Mouse (Mus musculus): Measurements from ENCODE around the gene Apba1. TPM values are rescaled to one million over a fixed set of nuclear protein-coding genes. Genes with fewer than 3 reads are reported as not detected.

Apba1 gene
- total and polyA plus RNA-seq, 2 experiments: 0.16 to 0.18 TPM

- WGBS: 84% methylated on average over 9 of the region's 9 CpGs
- H3K36me3 ChIP-seq (ENCODE audit: control insufficient read depth, insufficient read depth, low read length): no peaks in the 10 kb centered on the region
Measured at GRCm38 (mm10) chr19:23924791-23925190, 166.1 kb downstream of the Apba1 start.

GRCm38 (mm10) chr19:23925541-23925940 is 166.9 kb downstream of the Apba1 start:
- Histone ChIP-seq H3K9ac (ENCODE audit: low read depth, low read length) (no peak overlapping the region), H3K4me3 (ENCODE audit: insufficient read depth, low read depth, low read length) (no peak overlapping the region), H3K27me3 (ENCODE audit: control insufficient read depth, insufficient read depth, low read length) (no peaks in the 10 kb centered on the region; the same call in 1 of the 2 replicates), H3K4me1 (ENCODE audit: control insufficient read depth, insufficient read depth, low read length) (no peaks in the 10 kb centered on the region), H3K27ac (replicated peaks; ENCODE audit: insufficient read depth, low read depth, low read length) (no peak overlapping the region), H3K36me3 (ENCODE audit: control insufficient read depth, insufficient read depth, low read length) (no peaks in the 10 kb centered on the region), H3K79me2 (ENCODE audit: control insufficient read depth, insufficient read depth, low read length) (no peaks in the 10 kb centered on the region)
- TF ChIP-seq POLR2A (IDR thresholded peaks at IDR 0.05; ENCODE audit: extremely low read depth, insufficient read depth, low read length) (no peak), CTCF (IDR thresholded peaks at IDR 0.05; ENCODE audit: low read depth, low read length) (no peak)
- DNase-seq (ENCODE audit: extremely low read depth, low read depth, low spot score): no peak
- 89% methylated on average over 5 of the region's 5 CpGs for WGBS

More at GRCm38 (mm10) chr19:23924791-23925190, 166.1 kb downstream of the Apba1 start:
- Histone ChIP-seq H3K4me1 (ENCODE audit: control insufficient read depth, insufficient read depth, low read length) (no peaks in the 10 kb centered on the region), H3K27ac (replicated peaks; ENCODE audit: insufficient read depth, low read depth, low read length) (no peak overlapping the region), H3K4me3 (ENCODE audit: insufficient read depth, low read depth, low read length) (no peak overlapping the region), H3K79me2 (ENCODE audit: control insufficient read depth, insufficient read depth, low read length) (no peaks in the 10 kb centered on the region), H3K9ac (ENCODE audit: low read depth, low read length) (no peak overlapping the region), H3K27me3 (ENCODE audit: control insufficient read depth, insufficient read depth, low read length) (no peaks in the 10 kb centered on the region)
- TF ChIP-seq POLR2A (IDR thresholded peaks at IDR 0.05; ENCODE audit: extremely low read depth, insufficient read depth, low read length) (no peak), CTCF (IDR thresholded peaks at IDR 0.05; ENCODE audit: low read depth, low read length) (no peak)
- no peak for DNase-seq (ENCODE audit: extremely low read depth, low read depth, low spot score)

GRCm38 (mm10) chr19:23930826-23931225 is 172.1 kb downstream of the Apba1 start:
- Histone ChIP-seq H3K79me2 (ENCODE audit: control insufficient read depth, insufficient read depth, low read length) (no peaks in the 10 kb centered on the region), H3K9ac (ENCODE audit: low read depth, low read length) (no peak overlapping the region), H3K27me3 (ENCODE audit: control insufficient read depth, insufficient read depth, low read length) (no peaks in the 10 kb centered on the region; the same call in 1 of the 2 replicates), H3K4me3 (ENCODE audit: insufficient read depth, low read depth, low read length) (no peak overlapping the region), H3K36me3 (ENCODE audit: control insufficient read depth, insufficient read depth, low read length) (no peaks in the 10 kb centered on the region), H3K27ac (replicated peaks; ENCODE audit: insufficient read depth, low read depth, low read length) (no peak overlapping the region), H3K4me1 (ENCODE audit: control insufficient read depth, insufficient read depth, low read length) (no peaks in the 10 kb centered on the region)
- 91% methylated on average over 5 of the region's 5 CpGs for WGBS
- no peak for DNase-seq (ENCODE audit: extremely low read depth, low read depth, low spot score)
- no peak for TF ChIP-seq CTCF (IDR thresholded peaks at IDR 0.05; ENCODE audit: low read depth, low read length)
- no peak for TF ChIP-seq POLR2A (IDR thresholded peaks at IDR 0.05; ENCODE audit: extremely low read depth, insufficient read depth, low read length)

- no peaks in the 10 kb centered on the region for H3K4me1 ChIP-seq (ENCODE audit: control insufficient read depth, insufficient read depth, low read length)
- WGBS: 86% methylated on average over 12 of the region's 12 CpGs
- H3K27me3 ChIP-seq (ENCODE audit: control insufficient read depth, insufficient read depth, low read length): no peaks in the 10 kb centered on the region
- no peaks in the 10 kb centered on the region for H3K79me2 ChIP-seq (ENCODE audit: control insufficient read depth, insufficient read depth, low read length)
- no peaks in the 10 kb centered on the region for H3K36me3 ChIP-seq (ENCODE audit: control insufficient read depth, insufficient read depth, low read length)
- H3K9ac ChIP-seq (ENCODE audit: low read depth, low read length): no peak overlapping the region
- TF ChIP-seq POLR2A (IDR thresholded peaks at IDR 0.05; ENCODE audit: extremely low read depth, insufficient read depth, low read length): no peak
- TF ChIP-seq CTCF (IDR thresholded peaks at IDR 0.05; ENCODE audit: low read depth, low read length): no peak
- no peak for DNase-seq (ENCODE audit: extremely low read depth, low read depth, low spot score)
- no peak overlapping the region for H3K27ac ChIP-seq (replicated peaks; ENCODE audit: insufficient read depth, low read depth, low read length)
- H3K4me3 ChIP-seq (ENCODE audit: insufficient read depth, low read depth, low read length): no peak overlapping the region
Measured at GRCm38 (mm10) chr19:23941422-23941949, 182.8 kb downstream of the Apba1 start.

- Histone ChIP-seq H3K27ac (replicated peaks; ENCODE audit: insufficient read depth, low read depth, low read length) (no peak overlapping the region), H3K36me3 (ENCODE audit: control insufficient read depth, insufficient read depth, low read length) (no peaks in the 10 kb centered on the region), H3K79me2 (ENCODE audit: control insufficient read depth, insufficient read depth, low read length) (no peaks in the 10 kb centered on the region), H3K27me3 (ENCODE audit: control insufficient read depth, insufficient read depth, low read length) (no peaks in the 10 kb centered on the region), H3K9ac (ENCODE audit: low read depth, low read length) (no peak overlapping the region), H3K4me1 (ENCODE audit: control insufficient read depth, insufficient read depth, low read length) (no peaks in the 10 kb centered on the region), H3K4me3 (ENCODE audit: insufficient read depth, low read depth, low read length) (no peak overlapping the region)
- WGBS: 80% methylated on average over 7 of the region's 7 CpGs
- no peak for TF ChIP-seq CTCF (IDR thresholded peaks at IDR 0.05; ENCODE audit: low read depth, low read length)
- no peak for TF ChIP-seq POLR2A (IDR thresholded peaks at IDR 0.05; ENCODE audit: extremely low read depth, insufficient read depth, low read length)
- DNase-seq (ENCODE audit: extremely low read depth, low read depth, low spot score): no peak
Measured at GRCm38 (mm10) chr19:23942886-23943285, 184.2 kb downstream of the Apba1 start.

- WGBS: 82% methylated on average over 6 of the region's 6 CpGs
Measured at GRCm38 (mm10) chr19:23946026-23946685, 187.5 kb downstream of the Apba1 start.

More at GRCm38 (mm10) chr19:23946026-23946685, 187.5 kb downstream of the Apba1 start:
- 0 out of 2 replicates have a peak, but pooled peaks cover 2% of the 10 kb centered on the region for H3K27me3 ChIP-seq (ENCODE audit: control insufficient read depth, insufficient read depth, low read length)
- no peaks in the 10 kb centered on the region for H3K79me2 ChIP-seq (ENCODE audit: control insufficient read depth, insufficient read depth, low read length)
- H3K4me1 ChIP-seq (ENCODE audit: control insufficient read depth, insufficient read depth, low read length): no peaks in the 10 kb centered on the region
- H3K9ac ChIP-seq (ENCODE audit: low read depth, low read length): no peak overlapping the region
- no peak overlapping the region for H3K27ac ChIP-seq (replicated peaks; ENCODE audit: insufficient read depth, low read depth, low read length)
- TF ChIP-seq CTCF (IDR thresholded peaks at IDR 0.05; ENCODE audit: low read depth, low read length): no peak
- H3K4me3 ChIP-seq (ENCODE audit: insufficient read depth, low read depth, low read length): no peak overlapping the region
- no peaks in the 10 kb centered on the region for H3K36me3 ChIP-seq (ENCODE audit: control insufficient read depth, insufficient read depth, low read length)
- DNase-seq (ENCODE audit: extremely low read depth, low read depth, low spot score): no peak

Data from liver, adult 2 months (tissue).